Mouse (Mus musculus) neural tube, embryonic 14.5 days (tissue): ENCODE data around the gene Tph2. TPM values are rescaled to one million over a fixed set of nuclear protein-coding genes. Genes with fewer than 3 reads are reported as not detected.

Experiments
- ATAC-seq: fragments of 200-750 bp; cut with Nextera tagmentation; 2 replicates; pipeline ENCODE4 v1.8.0; 2017; ENCODE audit warnings: low read depth, mild to moderate bottlenecking, moderate TSS enrichment, moderate library complexity
- H3K27ac ChIP-seq: fragments of 300-500 bp; sonication (generic); 2 replicates; pipeline ENCODE4 v1.5.1; 2014; ENCODE audit warnings: low read depth, mild to moderate bottlenecking, control low read depth, low read length, moderate library complexity, mixed read lengths
- H3K27me3 ChIP-seq: fragments of 300-500 bp; sonication (generic); 2 replicates; pipeline ENCODE4 v1.6.1; 2014; ENCODE audit warnings: low read length; ENCODE audit not compliant: control insufficient read depth, insufficient read depth
- H3K36me3 ChIP-seq: fragments of 300-500 bp; sonication (generic); 2 replicates; pipeline ENCODE4 v1.6.1; 2014; ENCODE audit warnings: low read length, mixed read lengths; ENCODE audit not compliant: control insufficient read depth, insufficient read depth
- H3K4me1 ChIP-seq: fragments of 300-500 bp; sonication (generic); 2 replicates; pipeline ENCODE4 v1.6.1; 2014; ENCODE audit warnings: low read length; ENCODE audit not compliant: control insufficient read depth, insufficient read depth
- H3K4me2 ChIP-seq: fragments of 300-500 bp; sonication (generic); 2 replicates; pipeline ENCODE4 v1.6.1; 2014; ENCODE audit warnings: mild to moderate bottlenecking, low read depth, low read length, control low read depth
- H3K4me3 ChIP-seq: fragments of 300-500 bp; sonication (generic); 2 replicates; pipeline ENCODE4 v1.5.1; 2014; ENCODE audit warnings: low read depth, low read length, control low read depth, mixed read lengths
- H3K9ac ChIP-seq: fragments of 300-500 bp; sonication (generic); replicated peaks from 2 replicates; pipeline ENCODE4 v1.6.1; 2014; ENCODE audit warnings: low read depth, mild to moderate bottlenecking, control low read depth, low read length, mixed read lengths
- H3K9me3 ChIP-seq: fragments of 300-500 bp; sonication (generic); 2 replicates; pipeline ENCODE4 v1.6.1; 2016; ENCODE audit warnings: low read length; ENCODE audit not compliant: control insufficient read depth
- WGBS: fragments of 180-500 bp; shearing (Covaris S2); extraction: QIAGEN DNeasy Blood & Tissue Kit; methylation state at CpG from one replicate; pipeline ENCODE4 v1.1.7; 2014; 5-methylcytosine and 5-hydroxymethylcytosine counted together
- polyA plus RNA-seq: library from polyadenylated mRNA; unstranded; fragments of >200 nt; fragmentation: Nextera tagmentation; extraction: Ambion mirVana; gene quantifications from 2 replicates; pipeline ENCODE4 v1.2.1, GENCODE M21; 2014

The Tph2 gene
- polyA plus RNA-seq, 1 experiment from 2014 or later: 0.42 TPM

DNA sequence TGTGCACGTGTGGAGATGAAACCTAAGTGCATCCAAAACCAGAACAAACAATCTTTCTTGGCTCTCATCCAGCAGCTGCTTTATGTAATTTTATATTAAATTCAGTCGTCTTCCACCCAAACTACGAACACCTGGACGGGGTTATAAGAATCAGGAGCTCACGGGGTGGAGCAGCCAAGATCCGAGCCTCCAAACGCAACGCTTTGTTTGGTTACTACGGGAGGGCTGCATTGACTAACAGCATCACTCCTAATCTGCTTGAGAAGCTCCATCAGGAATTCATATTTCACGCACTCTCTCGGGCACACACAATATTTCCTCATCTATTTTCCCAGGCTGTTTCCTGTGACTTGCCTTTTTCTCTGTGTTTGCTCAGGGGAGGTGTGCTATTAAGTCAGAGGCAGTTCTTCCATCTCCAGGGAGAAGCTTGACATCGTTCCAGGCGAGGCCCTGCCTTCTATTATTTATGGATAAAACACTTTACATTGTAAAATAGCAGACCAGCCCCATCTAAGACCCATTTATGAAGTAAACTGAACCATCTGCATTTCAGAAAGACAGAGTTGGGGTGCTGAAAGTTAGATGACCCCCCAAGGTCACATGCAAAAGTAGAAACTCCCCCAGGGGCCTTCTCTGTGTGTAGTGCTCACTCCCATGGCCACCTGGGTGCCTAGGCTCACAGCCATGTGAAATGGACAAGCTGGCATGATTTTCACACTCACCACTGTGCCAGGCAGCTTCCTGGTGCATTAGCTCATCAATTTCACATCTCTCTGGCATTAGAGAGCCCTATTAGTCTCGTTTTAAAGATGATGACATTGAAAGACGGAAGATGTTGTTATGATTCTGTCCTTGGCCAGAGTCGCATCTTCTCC lies 76.9 kb downstream of the Tph2 start:
- WGBS: 75% methylated on average over 16 of the region's 16 CpGs
- Histone ChIP-seq H3K9ac (no peak overlapping the region), H3K4me3 (no peak overlapping the region), H3K4me1 (no peaks in the 10 kb centered on the region), H3K36me3 (no peaks in the 10 kb centered on the region), H3K27ac (no peak overlapping the region), H3K27me3 (no peaks in the 10 kb centered on the region), H3K4me2 (no peak overlapping the region), H3K9me3 (no peaks in the 10 kb centered on the region)
- ATAC-seq: peak; percentile 46; the same call in 1 of the 2 replicates

GRCm38 (mm10) chr10:115104175-115104574 lies 80.6 kb downstream of the Tph2 start:
- H3K9ac ChIP-seq: no peak overlapping the region
- no peaks in the 10 kb centered on the region for H3K36me3 ChIP-seq
- no peaks in the 10 kb centered on the region for H3K27me3 ChIP-seq
- no peak overlapping the region for H3K4me2 ChIP-seq
- H3K9me3 ChIP-seq: no peaks in the 10 kb centered on the region
- no peak overlapping the region for H3K27ac ChIP-seq
- no peak overlapping the region for H3K4me3 ChIP-seq
- WGBS: 87% methylated on average over 8 of the region's 8 CpGs
- H3K4me1 ChIP-seq: no peaks in the 10 kb centered on the region
- ATAC-seq: no peak

DNA sequence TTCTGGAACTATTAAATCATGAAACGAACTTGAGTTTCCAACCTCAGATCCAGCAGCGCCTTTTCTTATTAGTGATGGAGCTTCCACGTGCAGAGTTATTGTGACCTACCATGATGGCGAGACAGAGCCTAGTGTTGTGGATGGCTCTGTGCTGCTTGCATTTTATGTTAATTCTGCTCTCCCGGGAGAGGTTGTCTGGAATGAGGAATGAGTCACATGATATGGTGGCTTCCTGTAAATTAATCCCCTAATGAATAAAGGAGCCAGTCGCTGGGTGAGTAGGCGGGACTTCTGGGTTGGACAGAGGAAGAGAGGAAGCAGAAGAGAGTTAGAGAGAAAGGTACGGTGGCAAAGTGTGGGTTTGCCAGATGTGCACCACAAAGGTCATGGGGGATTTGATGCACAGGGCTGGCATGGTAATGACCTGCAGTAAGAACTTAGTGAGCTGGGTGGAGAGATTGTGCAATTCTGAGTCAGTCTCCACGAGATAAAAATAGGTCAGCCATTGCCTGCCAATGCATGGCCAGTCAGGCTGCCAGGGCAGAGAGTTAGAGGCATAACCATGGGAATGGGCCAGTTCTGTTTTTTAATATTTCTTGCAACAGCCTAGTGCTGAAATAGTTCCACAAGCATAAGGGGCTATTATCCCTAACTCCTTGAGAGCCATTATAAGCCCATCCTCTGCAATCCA lies 84.8 kb downstream of the Tph2 start:
- no peak overlapping the region for H3K9ac ChIP-seq
- no peak overlapping the region for H3K4me3 ChIP-seq
- H3K4me2 ChIP-seq: no peak overlapping the region
- no peaks in the 10 kb centered on the region for H3K27me3 ChIP-seq
- no peak for ATAC-seq
- no peaks in the 10 kb centered on the region for H3K36me3 ChIP-seq
- no peaks in the 10 kb centered on the region for H3K4me1 ChIP-seq
- H3K27ac ChIP-seq: no peak overlapping the region
- 76% methylated on average over 9 of the region's 9 CpGs for WGBS
- H3K9me3 ChIP-seq: no peaks in the 10 kb centered on the region

- Histone ChIP-seq H3K27ac (no peak overlapping the region), H3K9me3 (no peaks in the 10 kb centered on the region), H3K9ac (no peak overlapping the region), H3K36me3 (no peaks in the 10 kb centered on the region), H3K4me2 (no peak overlapping the region), H3K4me1 (no peaks in the 10 kb centered on the region), H3K4me3 (no peak overlapping the region), H3K27me3 (no peaks in the 10 kb centered on the region)
- peak; percentile 89 for ATAC-seq
- 10% methylated on average over 5 of the region's 5 CpGs for WGBS
Measured at GRCm38 (mm10) chr10:115097163-115097562, 87.7 kb downstream of the Tph2 start.

- Histone ChIP-seq H3K36me3 (no peaks in the 10 kb centered on the region), H3K4me3 (no peak overlapping the region), H3K9me3 (no peaks in the 10 kb centered on the region), H3K9ac (no peak overlapping the region), H3K27ac (no peak overlapping the region), H3K27me3 (no peaks in the 10 kb centered on the region), H3K4me2 (no peak overlapping the region), H3K4me1 (no peaks in the 10 kb centered on the region)
- WGBS: 78% methylated on average over 1 of the region's 1 CpGs
- ATAC-seq: no peak
Measured at GRCm38 (mm10) chr10:115096191-115096590, 88.6 kb downstream of the Tph2 start.

DNA sequence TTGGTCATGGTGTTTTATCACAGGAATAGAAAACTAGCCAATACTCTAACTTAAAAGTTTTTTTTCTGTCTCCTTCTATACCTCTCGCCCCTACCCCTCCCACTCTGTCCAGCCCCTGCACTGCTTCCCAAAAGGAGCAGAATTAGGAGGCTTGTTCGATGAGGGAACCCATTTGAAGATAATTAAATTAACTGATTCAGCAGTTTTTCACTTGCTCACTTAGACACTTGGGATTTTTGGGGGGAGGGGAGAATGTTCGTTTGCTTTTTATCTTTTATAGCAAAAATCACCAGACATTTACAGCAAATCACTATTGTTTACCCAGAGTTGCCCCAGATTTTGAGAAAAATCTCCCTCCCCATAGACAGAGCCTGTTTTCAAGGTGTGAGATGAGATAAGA lies 106.6 kb downstream of the Tph2 start:
- Histone ChIP-seq H3K27me3 (no peaks in the 10 kb centered on the region), H3K27ac (no peak overlapping the region), H3K4me1 (no peaks in the 10 kb centered on the region), H3K9ac (no peak overlapping the region), H3K4me3 (no peak overlapping the region), H3K9me3 (no peaks in the 10 kb centered on the region), H3K36me3 (no peaks in the 10 kb centered on the region), H3K4me2 (no peak overlapping the region)
- 67% methylated on average over 3 of the region's 3 CpGs for WGBS
- ATAC-seq: no peak

GRCm38 (mm10) chr10:115069123-115069911 lies 115.5 kb downstream of the Tph2 start:
- Histone ChIP-seq H3K9ac (no peak overlapping the region), H3K9me3 (no peaks in the 10 kb centered on the region), H3K4me2 (no peak overlapping the region), H3K27me3 (no peaks in the 10 kb centered on the region), H3K36me3 (no peaks in the 10 kb centered on the region), H3K4me3 (no peak overlapping the region), H3K4me1 (no peaks in the 10 kb centered on the region), H3K27ac (no peak overlapping the region)
- 79% methylated on average over 8 of the region's 8 CpGs for WGBS
- ATAC-seq: no peak

GRCm38 (mm10) chr10:115063936-115064335 lies 120.9 kb downstream of the Tph2 start:
- Histone ChIP-seq H3K4me3 (no peak overlapping the region), H3K36me3 (no peaks in the 10 kb centered on the region), H3K4me2 (no peak overlapping the region), H3K9me3 (no peaks in the 10 kb centered on the region), H3K27ac (no peak overlapping the region), H3K9ac (no peak overlapping the region), H3K27me3 (no peaks in the 10 kb centered on the region), H3K4me1 (no peaks in the 10 kb centered on the region)
- 90% methylated on average over 7 of the region's 7 CpGs for WGBS
- ATAC-seq: no peak
